In the genomic region with DNA sequence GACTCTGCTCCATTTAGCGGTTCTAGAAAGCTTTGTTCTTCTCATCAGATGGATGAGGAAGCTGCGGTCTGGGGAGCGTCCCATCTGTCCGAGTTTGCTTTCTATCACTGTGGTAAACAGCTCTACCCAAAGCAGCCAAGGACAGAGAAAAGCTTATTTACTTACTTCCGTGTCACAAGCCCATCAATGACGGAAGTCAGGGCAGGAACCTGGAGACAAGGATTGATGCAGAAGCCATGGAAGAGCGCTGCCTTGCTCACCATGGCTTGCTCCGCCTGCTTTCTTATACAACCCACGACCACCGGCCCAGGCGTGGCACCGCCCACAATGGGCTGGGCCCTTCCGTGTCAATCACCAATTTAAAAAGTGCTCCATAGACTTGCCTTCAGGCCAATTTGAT, we compare ENCODE assay signal across 21 mouse cellular contexts. TPM values are rescaled to one million over a fixed set of nuclear protein-coding genes. Genes with fewer than 3 reads are reported as not detected.
DNase-seq lines count a peak whose midpoint lies in the region; ATAC-seq and TF ChIP-seq lines count a peak whose summit lies in the region.
"Had no signal": no experiment of that assay in that cellular context is flagged by ENCODE, and none has a peak within 500 bp of the region (broad histone marks: within the 10 kb centered on the region; RNA-seq: fewer than 3 reads in every experiment).

No protein-coding gene starts in this region.

- DNase-seq in spleen, adult 2 months (ENCODE audit: low read depth in 1 of 2, low spot score in 2 of 2) = no peak
- DNase-seq in spleen, postnatal 10 days (ENCODE audit: low spot score in 2 of 2) = no peak
- no peak for DNase-seq in ES-E14 (ENCODE audit: low read depth, low spot score)
- no peak for DNase-seq in kidney, postnatal 10 days
- no peak for DNase-seq in cerebellum, adult 9-11 months
- DNase-seq: adrenal gland, postnatal 14 days; cerebellum, adult 11-12 months; cerebellum, postnatal 25 days; heart, postnatal 4 days; left cerebral cortex, postnatal 4 days had no signal

- ATAC-seq in common myeloid progenitor, adult 5-6 weeks (replicated peaks; ENCODE audit: low read depth, poor library complexity, severe bottlenecking) = peak; percentile 20; the same call in 1 of the 2 replicates
- no peak for ATAC-seq in CD4-positive, CD25-positive, alpha-beta regulatory T cell, adult 4 months
- ATAC-seq: hindbrain, embryonic 16.5 days; intestine, embryonic 16.5 days; midbrain, embryonic 13.5 days; Patski had no signal

- 0 out of 2 replicates have a peak overlapping the region, but pooled peaks have one; percentile 9 for H3K9ac ChIP-seq in ES-E14 (ENCODE audit: insufficient read depth, low read depth, low read length, poor library complexity, severe bottlenecking)
- H3K9ac ChIP-seq: kidney, embryonic 15.5 days; lung, embryonic 15.5 days; midbrain, embryonic 13.5 days had no signal

- H3K4me1 ChIP-seq in spleen, adult 2 months (ENCODE audit: control insufficient read depth, insufficient read depth, insufficient read length) = no peaks in the 10 kb centered on the region
- peaks cover 0 to 2% of the 10 kb centered on the region in 2 experiments; a peak in 1 of 4 replicates for H3K4me1 ChIP-seq in ES-E14 (ENCODE audit: control insufficient read depth in 2 of 2, insufficient read depth in 2 of 2, low read length in 2 of 2, poor library complexity in 1 of 2)
- H3K4me1 ChIP-seq: lung, embryonic 15.5 days; midbrain, embryonic 13.5 days had no signal

- no peak for TF ChIP-seq CTCF in spleen, adult 2 months (IDR thresholded peaks at IDR 0.05; ENCODE audit: extremely low read depth, insufficient read depth, insufficient read length, insufficient replicate concordance)

- in situ Hi-C loops in ES-E14 (cut with MboI; ENCODE audit: low sequenced_read_pairs in 2 of 2, unreplicated experiment in 2 of 2) = loop anchor here in 1 of 2 experiments (10.0 kb wide), 1 partner anchor 172 kb away; no protein-coding TSS in a partner anchor

- TF ChIP-seq POLR2A in spleen, adult 2 months (IDR thresholded peaks at IDR 0.05; ENCODE audit: low read depth, low read length) = no peak

- no peaks in the 10 kb centered on the region for H3K9me3 ChIP-seq in ES-E14 (ENCODE audit: control insufficient read depth, insufficient read depth, low read depth, low read length)
- H3K9me3 ChIP-seq: forebrain, embryonic 10.5 days; kidney, embryonic 15.5 days; lung, embryonic 15.5 days; midbrain, embryonic 13.5 days had no signal

- no peaks in the 10 kb centered on the region for H3K27me3 ChIP-seq in spleen, adult 2 months (ENCODE audit: control insufficient read depth, insufficient read depth, low read length)
- H3K27me3 ChIP-seq: kidney, embryonic 15.5 days; lung, embryonic 15.5 days; midbrain, embryonic 13.5 days; Patski had no signal

- H3K4me3 ChIP-seq in spleen, adult 2 months (ENCODE audit: extremely low read depth, insufficient read depth, insufficient read length) = peak overlapping the region; percentile 24; the same call in 1 of the 2 replicates
- peak overlapping the region; percentile 39 to 79 for H3K4me3 ChIP-seq in ES-E14 (ENCODE audit: insufficient read depth in 1 of 2, low read depth in 1 of 2, low read length in 2 of 2, poor library complexity in 1 of 2, severe bottlenecking in 1 of 2)
- H3K4me3 ChIP-seq: forebrain, embryonic 10.5 days; kidney, embryonic 15.5 days; lung, embryonic 15.5 days; midbrain, embryonic 13.5 days; myocyte had no signal

- H3K36me3 ChIP-seq in spleen, adult 2 months (ENCODE audit: control insufficient read depth, insufficient read depth, low read length) = no peaks in the 10 kb centered on the region
- no peaks in the 10 kb centered on the region for H3K36me3 ChIP-seq in ES-E14 (ENCODE audit: control insufficient read depth, insufficient read depth, low read length, poor library complexity, severe bottlenecking)
- H3K36me3 ChIP-seq: forebrain, embryonic 10.5 days; kidney, embryonic 15.5 days; lung, embryonic 15.5 days; midbrain, embryonic 13.5 days had no signal

- H3K27ac ChIP-seq in spleen, adult 2 months (ENCODE audit: insufficient read depth, low read length) = no peak overlapping the region
- H3K27ac ChIP-seq in ES-E14 (ENCODE audit: insufficient read depth, low read depth, low read length, poor library complexity, severe bottlenecking) = no peak overlapping the region
- H3K27ac ChIP-seq: forebrain, embryonic 10.5 days; kidney, embryonic 15.5 days; lung, embryonic 15.5 days; macrophage; midbrain, embryonic 13.5 days had no signal

- WGBS in spleen, adult 2 months = 76% methylated on average over 13 of the region's 13 CpGs

TF ChIP-seq in ES-E14, 5 proteins besides CTCF, POLR2A, EP300 and RAD21:
- TF ChIP-seq HCFC1 (IDR thresholded peaks at IDR 0.05; ENCODE audit: borderline replicate concordance, insufficient read depth, low read length) = no peak
- no peak for TF ChIP-seq ZC3H11A (IDR thresholded peaks at IDR 0.05; ENCODE audit: borderline replicate concordance, low read depth, low read length)
- no peak for TF ChIP-seq ZNF384 (IDR thresholded peaks at IDR 0.05; ENCODE audit: low read depth, low read length)
TF ChIP-seq in ES-E14: peak in this region for 0.

RNA-seq across cellular contexts. Expression of a gene that starts 18.3 kb away (rescaled TPM):
- polyA plus RNA-seq in spleen, adult 2 months (2012; rRNA removed) = 22.8 and 23.9 TPM in 2 replicates
- total RNA-seq in ES-E14 (2012; rRNA removed) = 48.6 and 51.0 TPM in 2 replicates
- 23.7 and 32.2 TPM in 2 replicates for total RNA-seq in common myeloid progenitor, adult 5-6 weeks (2017)
- 10 to 100 TPM; 34.8 to 54.6 TPM for polyA plus RNA-seq in CD4-positive, CD25-positive, alpha-beta regulatory T cell, adult 4 months (2017; shearing (Covaris generic))
